Mouse (Mus musculus) urinary bladder, postnatal 4 days (tissue): ENCODE data around the gene Ankrd40.

Source experiments
- DNase-seq, 2 experiments: peaks; one replicate each; pipeline ENCODE4 v3.0.0; 2021 to 2022; ENCODE audit warnings: low spot score in 2 of 2

The Ankrd40 gene

DNA sequence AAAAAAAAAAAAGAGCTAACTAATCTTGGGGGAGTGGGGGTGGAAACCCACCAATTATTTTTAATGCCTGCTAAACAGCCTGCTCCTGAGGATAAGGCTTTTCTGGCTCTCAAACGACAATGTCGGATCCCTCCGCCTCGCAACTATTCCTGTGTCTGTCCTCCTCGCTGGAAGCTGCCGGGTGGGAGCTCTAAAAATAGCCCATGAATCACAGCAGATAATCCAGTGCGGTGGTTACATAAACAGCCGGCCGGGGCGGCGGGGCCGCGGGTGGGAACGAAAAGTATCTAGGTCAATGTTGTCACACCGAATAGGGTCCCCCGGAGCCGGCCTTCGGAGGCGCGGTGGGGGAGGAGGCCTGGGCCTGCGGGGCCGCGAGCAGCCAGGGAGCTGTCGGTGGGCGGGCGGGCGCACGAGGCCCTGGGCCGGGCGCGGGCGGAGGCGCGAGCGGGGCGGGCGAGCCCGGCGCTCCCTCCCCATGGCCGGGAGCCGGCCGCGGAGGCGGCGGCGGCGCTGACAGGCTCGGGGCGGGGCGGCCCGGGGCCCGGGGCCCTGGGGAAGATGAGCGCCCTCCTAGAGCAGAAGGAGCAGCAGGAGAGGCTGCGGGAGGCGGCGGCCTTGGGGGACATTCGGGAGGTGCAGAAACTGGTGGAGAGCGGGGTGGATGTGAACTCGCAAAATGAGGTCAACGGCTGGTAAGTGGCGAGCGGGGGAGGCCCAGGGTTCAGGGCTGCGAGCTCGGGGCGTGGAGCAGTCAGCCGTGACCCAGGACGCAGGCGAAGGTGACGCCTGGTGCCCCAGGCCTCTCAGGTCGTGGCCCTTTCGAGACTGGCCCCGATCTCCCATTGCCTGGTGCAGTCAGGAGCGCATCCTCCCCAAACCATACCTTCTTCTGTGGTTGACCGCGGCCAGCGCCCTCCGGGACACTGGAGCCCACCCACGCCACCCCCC, at the start of gene Ankrd40:
Ankrd40 (plus strand) TSS at position 309 of the 951 bp plus-strand sequence.
- DNase-seq, result peak; percentile 92 to 94

DNA sequence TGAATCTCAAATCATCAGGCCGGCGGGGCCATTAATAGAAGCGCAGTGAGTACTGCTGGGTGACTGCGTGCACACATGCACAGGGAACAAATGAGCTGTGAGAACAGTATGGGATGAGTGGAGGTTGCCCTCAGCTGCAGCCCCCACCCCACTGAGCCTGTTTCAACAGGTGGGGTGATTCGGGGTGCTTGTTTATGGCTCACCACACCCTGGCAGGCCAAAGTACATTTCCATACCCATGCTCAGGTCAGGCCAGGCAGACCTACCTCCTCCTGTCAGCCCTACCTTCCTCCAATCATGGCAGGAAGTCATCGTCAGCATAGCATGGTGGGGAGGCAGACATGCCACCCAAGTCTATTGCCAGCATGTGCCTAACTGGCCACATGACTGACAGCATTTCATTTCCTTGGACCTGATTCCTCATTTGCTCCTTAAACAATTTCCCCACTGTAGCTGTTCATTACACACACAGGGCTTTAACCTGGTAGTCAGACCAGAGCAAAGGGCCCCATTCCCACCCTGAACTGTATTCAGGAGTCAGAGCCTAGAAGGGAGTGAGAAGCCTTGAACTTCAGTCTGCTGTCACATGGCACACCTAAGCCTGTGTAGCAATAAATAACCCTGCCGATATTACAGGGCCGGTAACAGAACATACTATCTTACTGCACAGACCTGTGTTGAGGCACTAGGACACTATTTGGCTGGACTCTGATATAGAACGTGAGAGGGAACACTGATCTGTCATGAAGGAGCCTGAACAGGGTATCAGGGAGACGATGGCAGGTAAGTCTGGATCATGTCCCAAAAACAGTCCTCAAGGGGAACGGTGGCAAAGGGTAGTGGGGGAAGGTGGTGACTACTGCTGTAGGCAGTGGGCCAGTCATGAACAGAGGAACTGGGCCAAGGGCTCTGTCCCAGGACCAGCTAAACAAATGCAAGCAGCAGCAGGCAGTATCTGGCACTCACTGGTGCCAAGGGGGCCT, 46.3 kb upstream of the Ankrd40 start, which contains the start of gene Gm21885:
Gm21885 (plus strand) TSS at position 675 of the 983 bp plus-strand sequence.
- DNase-seq, result no peak

- no peak for DNase-seq
These were observed 45.5 kb upstream of the Ankrd40 start for GRCm38 (mm10) chr11:94282291-94282690.

DNA sequence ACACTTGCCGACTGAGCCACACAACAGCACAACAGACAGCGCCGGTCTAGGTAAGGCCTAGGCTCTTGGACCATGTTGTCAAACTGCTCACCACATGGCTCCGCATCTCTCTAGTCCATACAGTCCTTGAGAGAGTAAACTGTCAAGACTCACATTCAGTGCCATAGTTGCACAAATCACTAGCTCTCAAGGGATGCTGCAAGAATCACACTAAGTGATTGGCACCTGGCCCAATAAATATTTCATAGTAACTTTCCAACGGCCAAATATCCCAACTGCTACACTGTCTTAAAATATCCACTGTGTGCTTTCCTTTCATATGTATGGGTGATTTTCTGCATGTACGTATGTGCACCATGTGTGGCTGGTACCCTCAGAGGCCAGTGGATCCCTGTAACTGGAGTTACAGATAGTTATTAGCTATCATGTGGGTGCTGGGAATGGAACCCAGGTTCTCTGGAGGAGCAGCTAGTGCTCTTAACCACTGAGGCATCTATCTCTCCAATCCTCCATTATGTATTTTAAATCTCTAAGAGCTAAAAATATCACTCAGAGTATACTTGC, 44.2 kb upstream of the Ankrd40 start:
- DNase-seq, result no peak

GRCm38 (mm10) chr11:94285886-94286574, 41.8 kb upstream of the Ankrd40 start:
- DNase-seq, result no peak

- no peak for DNase-seq
These were observed 40.7 kb upstream of the Ankrd40 start for GRCm38 (mm10) chr11:94287105-94287504.

DNA sequence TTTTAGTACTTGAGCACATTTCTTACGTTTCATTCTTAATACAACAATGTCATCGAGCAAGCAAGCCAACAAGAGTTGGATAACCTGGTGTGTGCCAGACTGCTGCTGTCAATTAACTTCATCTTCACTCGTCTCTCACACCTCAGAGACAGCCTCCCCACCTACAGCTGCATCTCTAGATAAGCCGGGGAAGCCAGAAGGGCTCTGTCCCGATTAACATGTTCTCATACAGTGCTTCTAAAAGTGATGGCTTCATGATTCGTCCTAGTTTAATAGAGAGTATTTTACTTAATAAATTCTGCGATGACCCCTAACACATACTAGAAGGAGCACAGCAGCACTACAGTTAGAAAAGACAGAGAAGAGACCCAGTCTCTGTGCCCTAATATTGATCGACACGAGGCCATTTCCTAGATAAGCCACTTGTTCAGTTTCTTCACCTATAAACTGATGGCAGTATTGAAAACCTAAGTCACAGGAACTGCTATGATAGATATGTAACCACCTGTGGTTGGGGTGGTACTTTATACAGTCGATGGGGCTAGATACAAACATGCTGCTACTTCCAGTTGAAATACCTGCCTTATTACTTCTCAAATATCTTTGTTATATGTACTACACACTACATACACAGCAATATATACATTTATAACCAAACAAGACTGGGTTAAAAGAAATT, 37.6 kb upstream of the Ankrd40 start:
- no peak for DNase-seq

DNA sequence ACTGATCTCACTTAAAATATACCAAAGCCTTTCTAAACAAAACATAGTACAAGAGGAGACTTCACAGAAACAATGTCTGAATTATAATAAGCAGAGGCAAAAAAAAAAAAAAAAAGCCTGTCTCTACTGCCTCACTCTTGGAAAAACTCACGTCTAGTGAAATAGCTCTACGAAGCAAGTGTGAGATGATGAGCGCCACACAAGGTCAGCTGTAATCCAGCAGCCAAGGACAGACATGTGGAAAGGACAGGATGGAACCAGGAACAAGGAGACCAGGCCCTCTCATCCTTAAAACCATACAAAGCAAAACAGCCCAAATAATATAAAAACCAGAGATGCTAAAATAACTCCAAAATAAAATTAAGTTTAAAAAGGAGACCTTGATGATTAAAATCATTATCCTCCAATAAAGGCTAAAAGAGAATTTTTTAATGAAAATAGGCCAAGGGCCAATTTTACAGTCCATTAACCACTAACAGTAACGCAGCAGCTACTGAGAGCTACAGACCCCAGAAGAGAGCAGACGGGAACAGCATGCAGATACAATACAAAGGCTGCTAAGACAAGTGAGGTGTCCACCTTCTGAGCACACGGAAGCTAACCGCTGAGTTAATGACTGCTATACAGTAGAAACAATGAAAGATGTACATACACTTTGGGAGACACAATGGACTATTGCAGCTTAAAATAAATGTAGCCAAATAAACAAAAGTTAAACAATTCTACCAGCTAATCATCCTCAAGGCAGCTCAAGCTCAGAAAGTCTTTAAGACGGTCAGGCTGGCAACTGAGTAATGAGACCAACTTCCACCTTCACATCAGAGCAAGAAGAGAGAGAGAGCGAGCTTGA, 32.6 kb upstream of the Ankrd40 start:
- DNase-seq, result no peak

GRCm38 (mm10) chr11:94312733-94313132, 15.1 kb upstream of the Ankrd40 start:
- no peak for DNase-seq

- no peak for DNase-seq
These were observed 13.6 kb upstream of the Ankrd40 start for GRCm38 (mm10) chr11:94314098-94314652.

GRCm38 (mm10) chr11:94315308-94315707, 12.5 kb upstream of the Ankrd40 start:
- DNase-seq, result no peak

GRCm38 (mm10) chr11:94316528-94316927, 11.3 kb upstream of the Ankrd40 start:
- DNase-seq, result no peak

- DNase-seq, result no peak
These were observed 10.8 kb upstream of the Ankrd40 start for GRCm38 (mm10) chr11:94317014-94317413.

DNA sequence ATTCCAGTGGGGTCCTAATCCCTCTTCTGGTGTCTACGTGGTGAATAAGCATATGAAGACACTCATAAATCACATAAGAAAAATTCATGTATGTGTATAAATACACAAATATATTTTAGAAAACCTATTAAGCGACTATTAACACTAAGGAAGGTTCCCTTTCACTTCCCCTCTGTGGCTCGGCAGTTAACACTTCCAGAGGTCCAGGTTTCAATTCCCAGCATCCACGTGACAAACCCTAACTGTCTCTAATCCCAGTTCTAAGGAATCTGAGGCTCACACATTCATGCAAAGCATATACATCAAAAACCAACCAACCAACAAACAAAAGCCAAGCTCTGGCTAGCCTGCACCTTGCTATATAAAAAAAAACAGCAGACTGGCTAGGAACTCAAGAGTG, 10.3 kb upstream of the Ankrd40 start:
- DNase-seq, result no peak

- DNase-seq, result no peak
These were observed 9.7 kb upstream of the Ankrd40 start for GRCm38 (mm10) chr11:94318056-94318455.

DNA sequence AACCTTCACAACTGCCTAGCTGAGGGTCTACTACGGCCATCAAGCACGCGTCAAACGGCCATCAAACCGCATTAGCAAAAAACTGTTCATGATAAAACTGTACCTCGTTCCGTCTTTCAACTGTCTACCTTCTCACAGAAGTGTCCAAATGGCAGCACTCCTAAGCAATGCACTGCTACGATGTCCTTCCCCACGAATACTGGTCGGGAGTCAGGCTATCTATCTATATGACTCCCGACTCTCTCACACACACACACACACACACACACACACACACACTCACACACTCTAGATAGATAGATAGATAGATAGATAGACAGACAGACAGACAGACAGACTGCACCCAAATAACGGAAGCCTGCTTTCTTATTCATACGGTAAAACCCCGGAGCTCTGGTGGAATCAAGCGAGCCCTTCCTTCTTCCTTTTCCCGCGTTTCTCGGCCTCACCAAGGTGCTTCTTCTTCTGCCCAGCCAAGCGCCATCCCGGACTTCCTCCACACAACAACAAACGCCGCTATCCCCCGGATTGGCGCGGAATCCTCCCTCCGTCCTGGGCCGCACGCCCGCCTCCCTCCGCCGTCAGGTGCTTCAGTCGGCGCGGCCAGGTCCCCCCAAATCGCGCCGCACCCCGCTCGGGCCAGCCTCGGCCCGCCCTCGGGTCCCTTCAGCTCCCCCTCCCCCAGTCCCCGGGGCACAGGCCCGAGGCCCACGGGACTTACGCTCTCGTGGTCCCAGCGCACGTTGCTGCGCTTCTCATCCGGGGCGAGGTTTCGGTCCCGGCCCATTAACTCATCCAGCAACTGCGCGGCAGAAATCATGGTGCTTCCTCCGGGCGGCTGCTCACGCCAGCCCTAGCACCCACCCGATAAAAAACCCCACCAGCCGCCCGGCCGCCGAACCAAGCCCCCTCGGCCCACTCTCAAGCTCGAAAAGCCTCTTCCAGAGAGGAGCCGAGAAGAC, 6.6 kb upstream of the Ankrd40 start:
- DNase-seq, result no peak

DNA sequence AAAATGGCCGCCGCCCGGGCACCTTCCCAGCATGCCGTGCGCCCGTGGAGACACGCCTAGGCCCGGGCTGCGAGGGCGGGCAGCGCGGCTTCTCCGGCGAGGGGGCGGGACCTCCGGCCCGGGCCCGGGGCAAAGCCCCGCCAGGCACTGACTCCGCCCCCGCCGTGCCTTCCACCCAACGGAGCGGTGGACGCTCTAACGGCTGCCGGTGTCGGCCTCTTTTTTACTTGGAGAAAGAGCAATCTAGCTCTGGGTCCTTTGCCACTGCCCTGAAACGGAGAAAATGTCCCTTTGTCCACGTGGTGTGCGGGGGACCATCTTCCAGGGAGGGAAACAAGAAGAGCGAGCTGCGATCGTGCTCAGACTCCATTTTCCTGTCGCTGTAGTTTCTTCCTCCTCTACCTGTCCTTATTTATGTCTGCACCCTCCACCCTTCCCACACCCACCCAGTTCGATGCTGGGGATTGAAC, 5.8 kb upstream of the Ankrd40 start, which contains the start of gene Luc7l3:
Luc7l3 (minus strand) TSS at position 58 of the 470 bp plus-strand sequence.
- peak; percentile 91 to 95 for DNase-seq

DNA sequence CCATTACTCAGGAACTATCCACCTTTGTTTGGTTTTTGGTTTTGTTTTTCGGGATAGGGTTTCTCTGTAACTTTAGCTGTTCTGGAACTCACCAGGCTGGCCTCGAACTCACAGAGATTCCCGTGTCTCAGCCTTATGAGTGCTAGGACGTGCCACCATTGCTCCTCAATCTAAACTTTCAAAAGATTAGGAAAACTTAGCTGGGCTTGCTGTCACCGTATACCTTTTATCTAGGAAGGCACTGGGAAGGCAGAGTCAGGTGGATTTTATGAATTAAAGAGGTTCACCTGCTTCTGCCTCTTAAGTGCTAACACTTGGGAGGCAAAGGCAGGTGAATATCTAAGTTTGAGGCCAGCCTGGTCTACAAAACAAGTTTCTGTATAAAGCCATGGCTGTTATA, 5.2 kb upstream of the Ankrd40 start:
- no peak for DNase-seq
